Mouse (Mus musculus): ENCODE measurements around the gene Fbxl3. TPM values are rescaled to one million over a fixed set of nuclear protein-coding genes. Genes with fewer than 3 reads are reported as not detected.

Fbxl3 gene
- 78.8 and 84.4 TPM in 2 replicates for polyA plus RNA-seq (2012; rRNA removed)

DNA sequence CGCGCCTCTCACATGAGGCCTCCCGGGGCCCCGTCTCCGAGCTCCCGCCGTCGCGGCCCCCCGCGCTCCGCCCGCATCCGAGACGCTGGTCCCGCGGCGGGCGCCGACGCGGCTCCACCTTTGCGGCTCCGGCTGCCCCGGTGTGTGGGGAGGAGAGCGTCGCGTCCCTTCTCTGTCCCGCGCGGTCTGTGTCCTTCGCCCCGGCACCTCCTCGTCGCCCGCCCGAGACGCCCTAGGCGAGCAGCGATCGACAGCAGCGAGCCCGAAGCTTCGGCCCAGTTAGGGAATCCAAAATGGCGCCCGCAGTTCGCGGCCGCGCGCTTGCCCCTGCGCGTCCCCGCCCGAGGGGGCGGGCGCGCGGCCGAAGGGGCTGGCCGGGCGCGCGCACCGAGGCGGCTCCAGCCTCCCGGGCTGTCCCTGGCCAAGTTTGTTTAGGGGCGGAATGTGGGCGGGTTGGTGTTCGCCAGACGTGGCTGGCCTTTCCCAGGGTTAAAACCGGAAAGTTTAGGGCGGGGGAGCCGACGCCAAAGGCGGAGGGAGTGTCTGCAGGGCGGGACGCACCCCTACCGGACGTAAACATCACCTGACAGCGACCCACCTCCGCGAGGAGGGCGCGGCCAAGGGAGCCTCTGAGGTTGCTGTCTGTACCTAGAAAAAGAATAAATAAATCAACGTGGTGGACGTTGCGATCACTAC, at the start of gene Fbxl3:
TSS of gene Fbxl3 (minus strand) at position 329 of the 696 bp plus-strand sequence.
- TF ChIP-seq CTCF (IDR thresholded peaks at IDR 0.05; ENCODE audit: borderline replicate concordance, extremely low read depth, insufficient read depth, insufficient read length) (no peak), POLR2A (IDR thresholded peaks at IDR 0.05; ENCODE audit: borderline replicate concordance, extremely low read depth, insufficient read depth, insufficient read length, poor library complexity, severe bottlenecking) (peak; percentile 49; the same call in 1 of the 2 replicates)
- peak; percentile 90 for DNase-seq (ENCODE audit: low read depth)

DNA sequence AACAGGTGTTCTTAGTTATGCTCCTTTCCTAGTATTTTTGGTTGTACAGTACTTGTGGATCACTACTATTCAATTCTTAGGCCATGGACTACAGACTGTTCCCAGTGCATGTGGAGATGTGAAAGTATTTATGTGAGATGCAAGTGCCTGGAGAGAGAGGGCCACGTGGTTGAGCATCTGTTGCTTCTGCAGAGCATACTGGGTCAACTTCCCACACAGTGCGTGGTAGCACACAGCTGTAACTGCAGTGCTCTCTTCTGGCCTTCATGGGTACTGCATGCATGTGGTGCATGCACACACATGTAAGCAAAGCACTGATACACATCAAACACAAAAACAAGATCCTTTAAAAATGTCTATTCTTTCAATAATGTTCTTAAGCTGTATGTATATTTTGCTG, 32.6 kb upstream of the Fbxl3 start:
- TF ChIP-seq POLR2A (IDR thresholded peaks at IDR 0.05; ENCODE audit: borderline replicate concordance, extremely low read depth, insufficient read depth, insufficient read length, poor library complexity, severe bottlenecking) (no peak), CTCF (IDR thresholded peaks at IDR 0.05; ENCODE audit: borderline replicate concordance, extremely low read depth, insufficient read depth, insufficient read length) (peak; percentile 38; the same call in 1 of the 2 replicates)
- DNase-seq (ENCODE audit: low read depth): peak; percentile 11

DNA sequence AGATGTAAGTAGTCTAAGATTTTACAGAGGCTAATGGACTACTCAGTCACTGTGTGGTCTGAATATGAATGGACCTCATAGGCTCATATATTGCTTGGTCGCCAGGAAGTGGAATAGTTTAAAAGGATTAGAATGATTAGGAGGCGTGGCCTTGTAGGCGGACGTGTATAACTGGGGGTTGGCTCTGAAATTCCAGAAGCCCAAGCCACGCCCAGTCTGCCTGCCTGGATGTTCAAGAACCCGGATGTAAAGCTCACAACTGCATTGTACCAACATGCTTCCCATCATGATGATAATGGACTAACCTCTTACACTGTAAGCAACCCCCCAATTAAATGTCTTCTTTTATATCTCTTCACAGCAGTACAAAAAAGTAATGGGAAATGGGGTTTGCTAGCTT, 26.4 kb upstream of the Fbxl3 start:
- TF ChIP-seq POLR2A (IDR thresholded peaks at IDR 0.05; ENCODE audit: borderline replicate concordance, extremely low read depth, insufficient read depth, insufficient read length, poor library complexity, severe bottlenecking): no peak
- no peak for TF ChIP-seq CTCF (IDR thresholded peaks at IDR 0.05; ENCODE audit: borderline replicate concordance, extremely low read depth, insufficient read depth, insufficient read length)
- no peak for DNase-seq (ENCODE audit: low read depth)

DNA sequence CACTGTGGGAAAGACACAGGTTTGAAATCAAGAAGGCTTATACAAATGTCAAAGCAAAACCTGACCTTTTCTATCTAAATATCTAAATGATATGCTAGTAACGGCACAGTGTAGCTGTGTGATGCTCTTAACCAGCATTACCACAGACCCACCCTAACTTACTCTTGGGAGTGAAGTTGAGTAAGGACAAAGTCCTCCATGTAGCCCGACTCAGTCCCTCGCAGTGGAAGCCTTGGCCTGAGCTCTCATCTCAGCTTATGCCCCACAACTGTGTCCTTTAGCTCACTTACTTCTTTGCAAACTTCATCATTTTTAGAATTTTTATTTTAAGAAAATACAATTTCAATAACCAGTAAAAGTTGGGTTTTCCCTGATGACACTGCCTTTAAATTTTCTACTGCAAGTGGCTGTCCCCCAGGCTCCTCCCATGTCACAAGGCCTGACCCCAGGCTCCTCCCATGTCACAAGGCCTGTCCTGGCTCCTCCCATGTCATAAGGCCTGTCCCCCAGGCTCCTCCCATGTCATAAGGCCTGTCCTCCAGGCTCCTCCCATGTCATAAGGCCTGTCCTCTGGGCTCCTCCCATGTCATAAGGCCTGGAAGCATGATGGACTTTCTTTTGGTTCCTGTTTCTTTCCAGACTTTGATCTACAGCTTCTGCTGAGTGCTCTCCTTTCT, 15.8 kb upstream of the Fbxl3 start:
- no peak for DNase-seq (ENCODE audit: low read depth)
- TF ChIP-seq POLR2A (IDR thresholded peaks at IDR 0.05; ENCODE audit: borderline replicate concordance, extremely low read depth, insufficient read depth, insufficient read length, poor library complexity, severe bottlenecking) (no peak), CTCF (IDR thresholded peaks at IDR 0.05; ENCODE audit: borderline replicate concordance, extremely low read depth, insufficient read depth, insufficient read length) (no peak)

DNA sequence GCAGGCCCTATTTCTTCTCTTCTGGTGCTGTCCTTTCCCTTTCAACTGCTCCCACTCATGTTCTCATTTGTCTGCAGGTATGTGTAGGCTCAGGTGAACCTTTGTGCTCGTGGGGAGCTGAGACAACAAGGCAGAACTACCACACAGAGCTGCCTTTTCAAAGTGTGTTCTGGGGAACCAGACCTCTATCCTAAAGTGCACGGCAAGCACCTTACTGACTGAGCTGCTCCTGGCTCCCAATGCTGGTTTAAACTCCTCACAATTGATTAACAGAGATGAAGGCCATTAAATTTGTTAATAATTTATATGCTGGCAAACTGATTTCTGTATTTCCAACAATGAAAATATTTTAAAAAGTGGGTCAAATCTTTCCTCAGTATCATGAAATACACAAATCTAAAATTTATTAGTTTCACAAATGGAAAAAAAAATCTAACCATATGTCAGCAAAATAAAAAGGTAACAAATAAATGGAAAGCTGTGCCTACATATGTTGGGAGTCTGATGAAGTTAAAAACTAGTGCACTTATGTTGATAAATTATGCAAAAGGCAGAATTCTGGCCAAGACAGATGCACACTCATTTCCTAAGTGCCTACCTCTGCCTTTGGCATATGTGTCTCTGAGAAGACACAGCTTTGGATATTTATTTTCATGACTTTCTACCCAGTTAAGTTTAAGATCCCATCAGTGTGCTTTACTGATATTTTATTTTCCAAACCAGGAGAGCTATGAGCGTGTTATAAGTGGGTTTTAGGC, 13.4 kb upstream of the Fbxl3 start:
- DNase-seq (ENCODE audit: low read depth): peak; percentile 40
- TF ChIP-seq POLR2A (IDR thresholded peaks at IDR 0.05; ENCODE audit: borderline replicate concordance, extremely low read depth, insufficient read depth, insufficient read length, poor library complexity, severe bottlenecking): no peak
- TF ChIP-seq CTCF (IDR thresholded peaks at IDR 0.05; ENCODE audit: borderline replicate concordance, extremely low read depth, insufficient read depth, insufficient read length): no peak

DNA sequence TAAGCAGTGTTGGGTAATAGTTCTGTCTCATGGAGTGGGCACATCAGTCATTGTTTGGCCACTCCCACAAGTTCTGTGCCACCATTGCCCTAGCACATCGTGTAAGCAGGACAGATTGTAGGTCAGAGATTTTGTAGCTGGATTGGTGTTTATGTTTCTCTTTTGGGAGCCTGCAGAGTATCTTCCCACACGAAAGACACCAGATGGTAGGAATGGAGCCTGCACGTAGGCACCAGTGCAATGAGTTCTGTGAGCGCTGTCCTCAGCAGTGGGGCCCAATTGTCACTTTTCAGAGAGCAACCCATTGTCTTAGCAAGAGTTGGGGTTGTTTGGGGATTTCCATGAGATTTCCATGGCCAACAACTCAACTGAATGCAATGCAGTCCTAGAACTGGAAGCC, 10.6 kb upstream of the Fbxl3 start:
- no peak for TF ChIP-seq CTCF (IDR thresholded peaks at IDR 0.05; ENCODE audit: borderline replicate concordance, extremely low read depth, insufficient read depth, insufficient read length)
- no peak for DNase-seq (ENCODE audit: low read depth)

DNA sequence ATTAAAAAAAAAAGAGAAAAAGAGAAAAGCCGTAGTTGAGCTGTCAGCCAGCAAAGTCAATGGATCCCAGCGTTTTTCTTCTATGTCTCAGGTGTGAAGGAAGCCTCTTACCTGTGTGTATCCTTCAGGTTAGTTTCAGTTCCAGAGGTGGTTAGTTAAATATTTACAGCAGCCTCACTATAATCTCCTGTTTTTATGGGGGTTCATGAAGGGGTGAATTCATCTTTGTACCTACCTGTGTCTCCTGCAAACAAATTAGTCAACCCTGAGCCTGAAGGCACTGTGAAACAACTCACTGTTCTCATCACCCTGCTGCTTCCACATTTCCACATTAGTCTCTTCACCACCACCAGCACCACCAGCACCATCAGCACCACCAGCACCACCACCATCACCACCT, 6.9 kb upstream of the Fbxl3 start:
- no peak for DNase-seq (ENCODE audit: low read depth)
- no peak for TF ChIP-seq POLR2A (IDR thresholded peaks at IDR 0.05; ENCODE audit: borderline replicate concordance, extremely low read depth, insufficient read depth, insufficient read length, poor library complexity, severe bottlenecking)
- no peak for TF ChIP-seq CTCF (IDR thresholded peaks at IDR 0.05; ENCODE audit: borderline replicate concordance, extremely low read depth, insufficient read depth, insufficient read length)

DNA sequence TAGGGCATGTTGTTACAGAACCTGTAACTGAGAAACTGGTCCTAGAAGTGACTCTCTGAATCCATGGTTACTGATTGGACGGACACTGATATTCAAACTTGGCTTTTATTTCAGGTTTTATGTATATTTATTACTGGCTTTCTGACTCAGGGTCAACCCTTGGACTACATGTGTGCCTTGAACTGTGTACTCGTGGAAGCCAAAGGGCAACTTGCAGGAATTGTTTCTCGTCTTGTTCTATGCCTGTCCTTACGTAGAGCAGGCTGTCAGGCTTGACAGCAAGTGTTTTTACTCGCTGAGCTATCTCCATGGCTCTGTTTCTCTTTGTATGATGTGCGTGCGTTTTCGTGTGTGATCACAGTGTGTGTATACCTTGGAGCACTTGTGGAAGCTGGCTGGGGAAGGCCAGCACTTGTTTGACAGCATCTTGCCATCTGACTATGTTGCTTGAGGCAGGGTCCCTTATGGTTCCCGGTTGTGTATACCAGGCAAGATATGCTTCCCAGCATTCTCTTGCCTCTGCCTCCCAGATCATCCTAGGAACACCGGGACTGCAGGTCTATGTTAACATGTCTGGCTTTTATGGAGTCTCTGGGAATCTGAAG, 3.5 kb upstream of the Fbxl3 start:
- DNase-seq (ENCODE audit: low read depth): no peak
- no peak for TF ChIP-seq CTCF (IDR thresholded peaks at IDR 0.05; ENCODE audit: borderline replicate concordance, extremely low read depth, insufficient read depth, insufficient read length)
- TF ChIP-seq POLR2A (IDR thresholded peaks at IDR 0.05; ENCODE audit: borderline replicate concordance, extremely low read depth, insufficient read depth, insufficient read length, poor library complexity, severe bottlenecking): no peak

DNA sequence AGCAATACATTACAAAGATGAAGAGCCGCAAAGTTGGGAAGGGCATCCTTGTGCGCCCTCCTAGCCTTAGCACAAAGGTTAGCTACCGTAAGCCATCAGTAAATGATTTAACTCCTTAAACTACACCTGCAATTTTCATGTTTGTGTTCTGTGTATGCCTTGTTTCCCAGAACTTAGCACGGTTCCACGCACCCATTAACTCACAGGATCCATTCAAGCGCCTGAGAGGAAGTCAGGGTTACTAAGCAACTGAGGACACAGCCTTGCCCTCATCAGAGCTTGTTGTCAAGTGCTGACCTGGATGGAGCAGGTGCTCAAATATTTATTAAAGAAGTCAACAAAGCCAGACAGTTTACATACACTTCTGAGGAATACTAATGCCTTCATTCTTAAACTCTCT, 2.9 kb upstream of the Fbxl3 start:
- TF ChIP-seq CTCF (IDR thresholded peaks at IDR 0.05; ENCODE audit: borderline replicate concordance, extremely low read depth, insufficient read depth, insufficient read length) (no peak), POLR2A (IDR thresholded peaks at IDR 0.05; ENCODE audit: borderline replicate concordance, extremely low read depth, insufficient read depth, insufficient read length, poor library complexity, severe bottlenecking) (no peak)

DNA sequence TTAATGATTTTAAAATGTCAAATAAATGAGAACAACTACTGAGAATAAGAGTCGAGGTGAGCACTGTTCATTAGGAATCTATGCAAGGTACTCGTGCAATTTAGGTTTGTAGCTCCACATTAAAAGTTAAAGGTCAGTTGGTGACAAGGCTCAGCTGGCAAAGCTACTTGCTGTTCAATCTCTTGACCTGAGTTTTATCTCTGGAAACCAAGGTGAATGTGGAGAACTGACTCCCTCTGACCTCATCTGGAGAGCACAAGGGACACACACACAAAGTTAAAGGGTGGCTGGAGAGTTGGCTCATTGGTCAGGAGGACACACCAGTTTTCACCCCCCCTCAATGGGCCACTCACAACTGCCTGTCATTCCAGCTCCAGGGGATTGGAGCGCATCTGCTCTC, 1.8 kb upstream of the Fbxl3 start:
- TF ChIP-seq CTCF (IDR thresholded peaks at IDR 0.05; ENCODE audit: borderline replicate concordance, extremely low read depth, insufficient read depth, insufficient read length) (no peak), POLR2A (IDR thresholded peaks at IDR 0.05; ENCODE audit: borderline replicate concordance, extremely low read depth, insufficient read depth, insufficient read length, poor library complexity, severe bottlenecking) (no peak)
- no peak for DNase-seq (ENCODE audit: low read depth)

More for the DNA sequence above, 2.9 kb upstream of the Fbxl3 start:
- DNase-seq (ENCODE audit: low read depth): no peak

DNA sequence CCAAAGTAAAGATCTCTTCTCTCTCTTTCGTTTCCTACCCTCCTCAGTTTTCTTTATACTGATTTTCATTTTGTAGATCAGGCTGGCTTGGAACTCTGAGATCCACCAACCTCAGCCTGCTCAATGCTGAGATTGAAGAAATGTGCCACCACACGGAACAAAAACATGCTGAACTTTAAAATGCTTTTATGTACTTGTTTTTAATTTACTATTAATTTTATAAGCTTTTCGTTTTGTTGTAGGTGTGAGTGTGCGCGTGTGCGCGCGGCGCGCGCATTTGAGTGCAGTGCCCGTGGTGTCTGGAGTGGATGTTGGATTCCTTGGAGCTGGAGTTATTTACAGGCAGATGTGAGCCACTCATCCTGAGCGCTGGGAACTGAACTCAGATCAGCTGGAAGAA, 930 bp upstream of the Fbxl3 start:
- no peak for DNase-seq (ENCODE audit: low read depth)
- TF ChIP-seq CTCF (IDR thresholded peaks at IDR 0.05; ENCODE audit: borderline replicate concordance, extremely low read depth, insufficient read depth, insufficient read length): no peak
- no peak for TF ChIP-seq POLR2A (IDR thresholded peaks at IDR 0.05; ENCODE audit: borderline replicate concordance, extremely low read depth, insufficient read depth, insufficient read length, poor library complexity, severe bottlenecking)
